ENCODE assay signal across 8 mouse cellular contexts in genomic region chr10:127615034-127615374, GRCm38 (mm10). TPM values are rescaled to one million over a fixed set of nuclear protein-coding genes. Genes with fewer than 3 reads are reported as not detected.
A peak's percentile ranks its signal among the peaks of the same experiment; 100 is the strongest.
DNase-seq lines count a peak whose midpoint lies in the region; ATAC-seq and TF ChIP-seq lines count a peak whose summit lies in the region.

No protein-coding gene starts in this region.

- H3K27ac ChIP-seq in kidney, embryonic 14.5 days (ENCODE audit: low read depth, low read length): peak overlapping the region; percentile 78
- H3K27ac ChIP-seq in embryonic facial prominence, embryonic 14.5 days (replicated peaks; ENCODE audit: low read depth, low read length): peak overlapping the region; percentile 91
- peak overlapping the region; percentile 82 for H3K27ac ChIP-seq in hindbrain, postnatal 0 days
- H3K27ac ChIP-seq in midbrain, embryonic 16.5 days (ENCODE audit: low read length): peak overlapping the region; percentile 31; the same call in 1 of the 2 replicates

- H3K9ac ChIP-seq in kidney, embryonic 14.5 days (ENCODE audit: low read depth, low read length): no peak overlapping the region
- H3K9ac ChIP-seq in embryonic facial prominence, embryonic 14.5 days (ENCODE audit: low read depth, low read length): 0 out of 2 replicates have a peak overlapping the region, but pooled peaks have one; percentile 8
- H3K9ac ChIP-seq in hindbrain, postnatal 0 days (replicated peaks; ENCODE audit: low read length): no peak overlapping the region
- H3K9ac ChIP-seq in midbrain, embryonic 16.5 days (ENCODE audit: low read depth, low read length): no peak overlapping the region

- TF ChIP-seq CTCF in hindbrain, postnatal 0 days (IDR thresholded peaks at IDR 0.05; ENCODE audit: low read depth): no peak

- no peak for ATAC-seq in kidney, embryonic 14.5 days (ENCODE audit: low FRiP score, low TSS enrichment)
- ATAC-seq in embryonic facial prominence, embryonic 14.5 days (ENCODE audit: low read depth): peak; percentile 24
- ATAC-seq in hindbrain, postnatal 0 days: no peak
- ATAC-seq in midbrain, embryonic 16.5 days: no peak

- 28% methylated on average over 2 of the region's 2 CpGs for WGBS in kidney, embryonic 14.5 days
- 11% methylated on average over 2 of the region's 2 CpGs for WGBS in embryonic facial prominence, embryonic 14.5 days
- 34% methylated on average over 2 of the region's 2 CpGs for WGBS in hindbrain, postnatal 0 days
- WGBS in midbrain, embryonic 16.5 days: 43% methylated on average over 2 of the region's 2 CpGs

- H3K4me1 ChIP-seq in kidney, embryonic 14.5 days (ENCODE audit: control insufficient read depth, insufficient read depth, low read length): peaks cover 60% of the 10 kb centered on the region
- H3K4me1 ChIP-seq in embryonic facial prominence, embryonic 14.5 days (ENCODE audit: control insufficient read depth, insufficient read depth, low read length): peaks cover 62% of the 10 kb centered on the region
- peaks cover 52% of the 10 kb centered on the region for H3K4me1 ChIP-seq in hindbrain, postnatal 0 days (ENCODE audit: insufficient read depth, low read length)
- H3K4me1 ChIP-seq in midbrain, embryonic 16.5 days (ENCODE audit: control insufficient read depth, insufficient read depth, low read length): peaks cover 50% of the 10 kb centered on the region

- 0 out of 2 replicates have a peak overlapping the region, but pooled peaks have one; percentile 15 for H3K4me2 ChIP-seq in kidney, embryonic 14.5 days (replicated peaks; ENCODE audit: low read depth, low read length)
- peak overlapping the region; percentile 49 for H3K4me2 ChIP-seq in embryonic facial prominence, embryonic 14.5 days (ENCODE audit: low read depth, low read length)
- H3K4me2 ChIP-seq in hindbrain, postnatal 0 days (ENCODE audit: low read depth, low read length): no peak overlapping the region; the same call in 1 of the 2 replicates
- no peak overlapping the region for H3K4me2 ChIP-seq in midbrain, embryonic 16.5 days (ENCODE audit: low read length)

- DNase-seq in kidney, postnatal 25 days: no peak
- DNase-seq in embryonic facial prominence, embryonic 14.5 days (ENCODE audit: low spot score): peak; percentile 74
- no peak for DNase-seq in hindbrain, postnatal 0 days (ENCODE audit: low spot score)
- no peak for DNase-seq in cerebellum, adult 8-10 months
- DNase-seq in left cerebral cortex, adult 18-20 months (ENCODE audit: low spot score in 2 of 2): no peak
- no peak for DNase-seq in cerebellum, postnatal 10 days

- H3K4me3 ChIP-seq in kidney, embryonic 14.5 days (ENCODE audit: low read length): no peak overlapping the region
- H3K4me3 ChIP-seq in embryonic facial prominence, embryonic 14.5 days (ENCODE audit: low read depth, low read length): no peak overlapping the region
- no peak overlapping the region for H3K4me3 ChIP-seq in hindbrain, postnatal 0 days (ENCODE audit: low read length)
- H3K4me3 ChIP-seq in midbrain, embryonic 16.5 days (ENCODE audit: low read depth, low read length): no peak overlapping the region

- H3K36me3 ChIP-seq in kidney, embryonic 14.5 days (ENCODE audit: control insufficient read depth, insufficient read depth, low read length): peaks cover 21% of the 10 kb centered on the region
- H3K36me3 ChIP-seq in embryonic facial prominence, embryonic 14.5 days (ENCODE audit: control insufficient read depth, insufficient read depth, low read length): peaks cover 37% of the 10 kb centered on the region
- H3K36me3 ChIP-seq in hindbrain, postnatal 0 days (ENCODE audit: insufficient read depth, low read length): peaks cover 20% of the 10 kb centered on the region
- H3K36me3 ChIP-seq in midbrain, embryonic 16.5 days (ENCODE audit: control insufficient read depth, insufficient read depth, low read length): peaks cover 18% of the 10 kb centered on the region

- no peaks in the 10 kb centered on the region for H3K27me3 ChIP-seq in kidney, embryonic 14.5 days (ENCODE audit: control insufficient read depth, insufficient read depth, low read length)
- H3K27me3 ChIP-seq in embryonic facial prominence, embryonic 14.5 days (replicated peaks; ENCODE audit: control insufficient read depth, insufficient read depth, low read length): no peaks in the 10 kb centered on the region
- no peaks in the 10 kb centered on the region for H3K27me3 ChIP-seq in hindbrain, postnatal 0 days (ENCODE audit: insufficient read depth, low read length)
- no peaks in the 10 kb centered on the region for H3K27me3 ChIP-seq in midbrain, embryonic 16.5 days (ENCODE audit: control insufficient read depth, insufficient read depth, low read depth, low read length)

- no peaks in the 10 kb centered on the region for H3K9me3 ChIP-seq in kidney, embryonic 14.5 days (ENCODE audit: control insufficient read depth, low read length)
- H3K9me3 ChIP-seq in embryonic facial prominence, embryonic 14.5 days (ENCODE audit: control insufficient read depth, low read length): no peaks in the 10 kb centered on the region
- no peaks in the 10 kb centered on the region for H3K9me3 ChIP-seq in hindbrain, postnatal 0 days (ENCODE audit: low read length)
- no peaks in the 10 kb centered on the region for H3K9me3 ChIP-seq in midbrain, embryonic 16.5 days (replicated peaks; ENCODE audit: control insufficient read depth, low read length, poor library complexity, severe bottlenecking)

RNA-seq across cellular contexts. Expression of gene Lrp1, which starts 5.9 kb away (rescaled TPM):
- 44.2 and 54.9 TPM in 2 replicates for polyA plus RNA-seq in kidney, embryonic 14.5 days (2014; fragmentation: Nextera tagmentation; extraction: Ambion mirVana)
- polyA plus RNA-seq in embryonic facial prominence, embryonic 14.5 days (2014; fragmentation: Nextera tagmentation; extraction: Ambion mirVana): 137 and 145 TPM in 2 replicates
- 245 TPM in 2 replicates for total RNA-seq in hindbrain, postnatal 0 days (2014; rRNA removed)
- 73.7 and 75.5 TPM in 2 replicates for polyA plus RNA-seq in hindbrain, postnatal 0 days (2015; fragmentation: Nextera tagmentation; extraction: Ambion mirVana)
- polyA plus RNA-seq in midbrain, embryonic 16.5 days (2015; fragmentation: Nextera tagmentation; extraction: Ambion mirVana): 110 and 117 TPM in 2 replicates
- total RNA-seq in left cerebral cortex, adult 18-20 months (2021): 100 to 1,000 TPM; 264 to 276 TPM

RNA-seq across cellular contexts. Expression of gene Stat6, which starts 27.8 kb away (rescaled TPM):
- polyA plus RNA-seq in kidney, embryonic 14.5 days (2014; fragmentation: Nextera tagmentation; extraction: Ambion mirVana): 14.0 and 18.9 TPM in 2 replicates
- 22.9 and 23.1 TPM in 2 replicates for polyA plus RNA-seq in embryonic facial prominence, embryonic 14.5 days (2014; fragmentation: Nextera tagmentation; extraction: Ambion mirVana)
- total RNA-seq in hindbrain, postnatal 0 days (2014; rRNA removed): 5.3 and 9.5 TPM in 2 replicates
- 4.7 and 5.3 TPM in 2 replicates for polyA plus RNA-seq in hindbrain, postnatal 0 days (2015; fragmentation: Nextera tagmentation; extraction: Ambion mirVana)
- polyA plus RNA-seq in midbrain, embryonic 16.5 days (2015; fragmentation: Nextera tagmentation; extraction: Ambion mirVana): 4.4 and 5.4 TPM in 2 replicates
- total RNA-seq in left cerebral cortex, adult 18-20 months (2021): 10 to 100 TPM; 15.9 to 17.8 TPM

RNA-seq across cellular contexts. Expression of gene Nemp1, which starts 51.7 kb away (rescaled TPM):
- 7.6 and 12.4 TPM in 2 replicates for polyA plus RNA-seq in kidney, embryonic 14.5 days (2014; fragmentation: Nextera tagmentation; extraction: Ambion mirVana)
- 10.5 and 11.2 TPM in 2 replicates for polyA plus RNA-seq in embryonic facial prominence, embryonic 14.5 days (2014; fragmentation: Nextera tagmentation; extraction: Ambion mirVana)
- 2.8 and 4.1 TPM in 2 replicates for total RNA-seq in hindbrain, postnatal 0 days (2014; rRNA removed)
- polyA plus RNA-seq in hindbrain, postnatal 0 days (2015; fragmentation: Nextera tagmentation; extraction: Ambion mirVana): 2.2 and 3.0 TPM in 2 replicates
- 3.2 TPM in 2 replicates for polyA plus RNA-seq in midbrain, embryonic 16.5 days (2015; fragmentation: Nextera tagmentation; extraction: Ambion mirVana)
- total RNA-seq in left cerebral cortex, adult 18-20 months (2021): 1 to 10 TPM; 4.6 to 5.1 TPM

RNA-seq across cellular contexts. Expression of gene Nab2, which starts 53.4 kb away (rescaled TPM):
- polyA plus RNA-seq in kidney, embryonic 14.5 days (2014; fragmentation: Nextera tagmentation; extraction: Ambion mirVana): 19.0 and 19.8 TPM in 2 replicates
- 15.2 and 16.1 TPM in 2 replicates for polyA plus RNA-seq in embryonic facial prominence, embryonic 14.5 days (2014; fragmentation: Nextera tagmentation; extraction: Ambion mirVana)
- 3.5 and 4.1 TPM in 2 replicates for total RNA-seq in hindbrain, postnatal 0 days (2014; rRNA removed)
- polyA plus RNA-seq in hindbrain, postnatal 0 days (2015; fragmentation: Nextera tagmentation; extraction: Ambion mirVana): 1.1 and 1.6 TPM in 2 replicates
- polyA plus RNA-seq in midbrain, embryonic 16.5 days (2015; fragmentation: Nextera tagmentation; extraction: Ambion mirVana): 1.6 and 2.1 TPM in 2 replicates
- total RNA-seq in left cerebral cortex, adult 18-20 months (2021): 10 to 100 TPM; 58.2 to 71.7 TPM

Comparison
In these comparisons a context has a peak if more than half of its experiments do, and no peak if none do; other contexts are left out.
1. H3K27ac ChIP-seq: peak in every context shown above with its lines; median percentile 91 in embryonic facial prominence, embryonic 14.5 days; 82 in hindbrain, postnatal 0 days; 78 in kidney, embryonic 14.5 days; 31 in midbrain, embryonic 16.5 days.
2. H3K4me2 ChIP-seq: peak in kidney, embryonic 14.5 days (single experiment) and embryonic facial prominence, embryonic 14.5 days (single experiment); none in hindbrain, postnatal 0 days (single experiment) and midbrain, embryonic 16.5 days (single experiment).